Mouse (Mus musculus): ENCODE results near the gene Olfr1106.

- TF ChIP-seq CTCF (IDR thresholded peaks at IDR 0.05; ENCODE audit: borderline replicate concordance, insufficient read depth, low read length) (no peak), POLR2A (IDR thresholded peaks at IDR 0.05; ENCODE audit: low read depth, low read length) (no peak)
Measured at GRCm38 (mm10) chr2:87052173-87052572, at the start of gene Olfr1106.

All from embryonic fibroblast, embryonic 13.5 days (primary cell).